Mouse (Mus musculus) c-Kit-positive CD71-negative TER-119-negative erythroid progenitor cells, embryonic 14.5 days (primary cell): ENCODE measurements at regions not wholly inside any gene's neighbourhood (a gene's known extent, or its start where the extent isn't known, plus 50 kb on each side); places are given as distances from the start of the nearest gene placed in this dataset.

Source experiments
- DNase-seq: peaks from one replicate; pipeline ENCODE4 v3.0.0-alpha.2; 2013; ENCODE audit warnings: low read depth

- no peak for DNase-seq
Measured at GRCm38 (mm10) chr12:39831079-39831478, 206.7 kb downstream of the Arl4a start.

- no peak for DNase-seq
Measured at GRCm38 (mm10) chr12:39830530-39830929, 207.3 kb downstream of the Arl4a start.

GRCm38 (mm10) chr12:39822671-39823070, 215.2 kb downstream of the Arl4a start:
- DNase-seq = no peak

- no peak for DNase-seq
Measured at GRCm38 (mm10) chr12:39801536-39801935, 236.3 kb downstream of the Arl4a start.

GRCm38 (mm10) chr12:39797843-39798242, 240.0 kb downstream of the Arl4a start:
- DNase-seq = no peak

- DNase-seq = no peak
Measured at GRCm38 (mm10) chr12:39796939-39797338, 240.9 kb downstream of the Arl4a start.

GRCm38 (mm10) chr12:39785026-39785425, 252.8 kb downstream of the Arl4a start:
- no peak for DNase-seq

- DNase-seq = no peak
Measured at GRCm38 (mm10) chr12:39784532-39784931, 253.3 kb downstream of the Arl4a start.

- DNase-seq = no peak
Measured at GRCm38 (mm10) chr12:39776173-39776572, 261.7 kb downstream of the Arl4a start.

GRCm38 (mm10) chr12:39766988-39767387, 270.8 kb downstream of the Arl4a start:
- no peak for DNase-seq

GRCm38 (mm10) chr12:39763529-39763928, 274.3 kb downstream of the Arl4a start:
- DNase-seq = no peak

- DNase-seq = no peak
Measured at GRCm38 (mm10) chr12:39761946-39762345, 275.9 kb downstream of the Arl4a start.

GRCm38 (mm10) chr12:39761326-39761725, 276.5 kb downstream of the Arl4a start:
- DNase-seq = no peak

GRCm38 (mm10) chr12:39757975-39758374, 279.9 kb downstream of the Arl4a start:
- no peak for DNase-seq

- no peak for DNase-seq
Measured at GRCm38 (mm10) chr12:39751850-39752249, 286.0 kb downstream of the Arl4a start.

GRCm38 (mm10) chr12:39742156-39743063, 295.4 kb downstream of the Arl4a start:
- no peak for DNase-seq

- no peak for DNase-seq
Measured at GRCm38 (mm10) chr12:39741051-39741847, 296.6 kb downstream of the Arl4a start.

- no peak for DNase-seq
Measured at GRCm38 (mm10) chr12:39736966-39737365, 300.9 kb downstream of the Arl4a start.

GRCm38 (mm10) chr12:39736097-39736920, 301.5 kb downstream of the Arl4a start:
- no peak for DNase-seq

- DNase-seq = no peak
Measured at GRCm38 (mm10) chr12:39734176-39734575, 303.6 kb downstream of the Arl4a start.

GRCm38 (mm10) chr12:39731177-39731576, 306.6 kb downstream of the Arl4a start:
- no peak for DNase-seq

GRCm38 (mm10) chr12:39729255-39729654, 308.6 kb downstream of the Arl4a start:
- DNase-seq = no peak
